Mouse (Mus musculus) neutrophil, adult 5-6 weeks (primary cell): Measurements from ENCODE around the gene Cep57. TPM values are rescaled to one million over a fixed set of nuclear protein-coding genes. Genes with fewer than 3 reads are reported as not detected.
"Not testable (repeated sequence)": the region's sequence is repeated elsewhere in the genome, so short reads cannot be mapped to it uniquely, and the experiment has no call there.

Source experiments
- ATAC-seq: fragments of 151-379, 151-347 bp; 2 replicates; pipeline ENCODE4 v1.8.0; 2017; ENCODE audit warnings: mild to moderate bottlenecking, moderate TSS enrichment; ENCODE audit not compliant: insufficient number of reproducible peaks, poor library complexity, low FRiP score, severe bottlenecking; ENCODE audit errors: extremely low read depth
- total RNA-seq: library from RNA; stranded (forward); fragments of 200-1000 nt; gene quantifications from 2 replicates; pipeline ENCODE4 v1.2.3, GENCODE M21; 2017

The Cep57 gene
- total RNA-seq, 1 experiment from 2014 or later = 70.3 TPM

- ATAC-seq = no peak
Measured at GRCm38 (mm10) chr9:13806854-13807253, 20.1 kb downstream of the Cep57 start.

DNA sequence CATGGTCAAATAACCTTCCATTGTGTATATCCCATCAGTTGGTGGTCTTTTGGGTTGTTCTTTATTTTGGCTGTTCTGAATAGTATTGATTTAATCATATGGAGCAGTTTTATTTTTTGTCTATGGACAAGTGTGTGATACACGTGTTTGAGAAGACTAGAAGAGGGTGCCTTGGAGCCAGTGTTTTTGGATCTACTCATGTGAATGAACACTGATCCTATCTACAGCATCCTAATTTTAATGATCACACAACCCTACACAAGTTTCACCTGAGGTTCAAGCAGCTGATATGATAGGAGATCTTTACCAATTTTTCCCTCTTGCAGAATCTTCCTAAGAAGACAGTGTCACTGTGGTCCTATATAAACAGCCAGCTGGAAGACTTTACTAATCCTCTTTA, 22.4 kb downstream of the Cep57 start:
- no peak for ATAC-seq

- ATAC-seq = no peak
Measured at GRCm38 (mm10) chr9:13794756-13795155, 32.2 kb downstream of the Cep57 start.

GRCm38 (mm10) chr9:13794302-13794701, 32.6 kb downstream of the Cep57 start:
- ATAC-seq = no peak

DNA sequence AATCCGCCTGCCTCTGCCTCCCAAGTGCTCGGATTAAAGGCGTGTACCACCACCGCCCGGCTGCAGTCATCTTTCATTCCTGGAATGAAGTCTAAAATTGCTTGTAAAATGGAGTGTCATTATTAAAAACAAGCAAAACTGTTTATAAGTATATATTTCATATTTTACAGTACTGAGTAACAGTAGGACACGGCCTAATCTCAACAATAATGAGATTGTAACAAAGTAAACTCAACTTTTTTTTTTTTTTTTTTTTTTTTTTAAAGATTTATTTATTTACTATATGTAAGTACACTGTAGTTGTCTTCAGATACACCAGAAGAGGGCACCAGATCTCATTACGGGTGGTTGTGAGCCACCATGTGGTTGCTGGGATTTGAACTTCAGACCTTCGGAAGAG, 36.0 kb downstream of the Cep57 start:
- ATAC-seq = not testable (repeated sequence)

DNA sequence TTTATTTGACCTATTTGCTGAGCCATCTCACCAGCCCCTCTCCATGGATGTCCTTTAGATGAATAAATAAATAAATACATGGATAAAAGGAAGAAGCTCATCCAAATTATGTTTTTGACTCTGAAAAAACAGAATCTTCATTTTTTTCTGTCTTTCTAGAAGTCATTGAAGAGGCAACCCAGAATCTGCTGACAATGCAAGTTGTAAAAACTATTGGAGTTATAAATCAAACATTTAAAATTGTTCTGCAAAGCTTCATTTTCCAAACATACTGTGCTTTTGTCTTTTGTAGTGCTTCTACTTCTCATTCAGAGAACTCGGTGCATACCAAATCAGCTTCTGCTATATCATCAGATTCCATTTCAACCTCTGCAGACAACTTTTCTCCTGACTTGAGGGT, 44.9 kb downstream of the Cep57 start:
- ATAC-seq = no peak

DNA sequence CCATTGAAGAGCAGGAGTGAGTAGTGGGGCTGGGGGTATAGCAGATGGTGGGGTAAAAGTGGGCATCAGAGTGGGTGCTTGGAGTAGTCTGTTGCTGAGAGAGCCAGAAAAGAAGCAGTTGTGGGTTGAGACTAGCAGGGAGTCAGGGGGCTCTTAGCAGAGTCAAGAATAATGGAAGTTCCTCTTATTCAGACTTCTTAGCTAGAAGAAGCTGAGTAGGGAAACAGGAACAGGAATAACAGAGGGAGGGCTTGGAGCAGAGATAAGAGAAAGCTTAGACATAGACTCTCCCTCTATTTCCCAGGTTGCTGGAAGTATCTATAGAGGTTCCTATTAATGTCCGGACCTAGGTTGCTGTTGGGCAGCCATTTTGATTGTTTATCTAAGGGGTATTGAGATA, 52.2 kb downstream of the Cep57 start:
- ATAC-seq = no peak

- ATAC-seq = no peak
Measured at GRCm38 (mm10) chr9:13766570-13766969, 60.3 kb downstream of the Cep57 start.

DNA sequence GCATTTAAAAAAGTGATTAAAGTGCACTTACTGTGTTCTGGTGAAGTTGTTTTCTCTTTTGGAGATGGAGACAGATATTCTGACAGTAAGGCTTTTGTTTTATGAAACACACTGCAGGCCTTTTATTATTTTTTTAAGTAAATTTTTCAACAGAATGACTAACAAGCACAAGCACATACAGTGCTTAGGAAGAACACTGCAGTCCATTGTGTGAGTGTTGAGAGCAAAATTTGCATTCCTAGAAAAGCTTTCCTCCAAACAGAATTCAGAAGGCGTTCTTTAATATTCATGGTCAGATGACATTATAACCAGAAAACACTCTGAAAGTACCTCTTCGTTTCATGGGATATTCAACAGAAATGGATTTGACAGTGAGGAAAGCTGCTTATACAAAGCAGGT, 61.3 kb downstream of the Cep57 start:
- ATAC-seq = no peak

GRCm38 (mm10) chr9:13760430-13760829, 66.5 kb downstream of the Cep57 start:
- ATAC-seq = no peak

Other genes with a start within 250 kb of the Cep57 start
- 43.5 and 49.4 TPM in 2 replicates for gene Mtmr2, start 78.7 kb downstream of the Cep57 start, total RNA-seq
- 93.3 and 101 TPM in 2 replicates for gene Fam76b, start 609 bp upstream of the Cep57 start, total RNA-seq